Mouse (Mus musculus) kidney, adult 2 months (tissue): ENCODE measurements around the gene Nkain2.

Source experiments
- CTCF ChIP-seq: fragments of 200-500 bp; conservative IDR thresholded peaks from 2 replicates; pipeline ENCODE4 v1.5.1; 2011; ENCODE audit warnings: low read depth, mild to moderate bottlenecking, control low read depth, low read length, moderate library complexity, mixed read lengths; ENCODE audit not compliant: insufficient read depth, insufficient read length
- POLR2A ChIP-seq: fragments of 200-500 bp; IDR thresholded peaks from one replicate; pipeline ENCODE4 v1.6.1; 2011; ENCODE audit warnings: low read depth, low read length, control low read depth

- no peak for TF ChIP-seq CTCF
- TF ChIP-seq POLR2A, result no peak
Observed at GRCm38 (mm10) chr10:32796215-32796614, 94.0 kb downstream of the Nkain2 start.
